Mouse (Mus musculus): ENCODE data around the gene Dlk1. TPM values are rescaled to one million over a fixed set of nuclear protein-coding genes. Genes with fewer than 3 reads are reported as not detected.

Gene Dlk1
- polyA plus RNA-seq, 1 experiment from 2014 or later = 51.1 TPM

GRCm38 (mm10) chr12:109436367-109436807, 16.2 kb upstream of the Dlk1 start:
- Histone ChIP-seq H3K9me3 (ENCODE audit: control insufficient read depth, low read length) (no peaks in the 10 kb centered on the region), H3K36me3 (ENCODE audit: control insufficient read depth, insufficient read depth, low read length) (no peaks in the 10 kb centered on the region), H3K27me3 (ENCODE audit: control insufficient read depth, insufficient read depth, low read length) (no peaks in the 10 kb centered on the region), H3K9ac (ENCODE audit: low read depth, low read length) (peak overlapping the region; percentile 32; the same call in 1 of the 2 replicates), H3K4me3 (ENCODE audit: low read length) (no peak overlapping the region), H3K4me2 (replicated peaks; ENCODE audit: low read depth, low read length) (peak overlapping the region; percentile 8; the same call in 1 of the 2 replicates), H3K27ac (ENCODE audit: low read depth, low read length) (peak overlapping the region; percentile 48; the same call in 1 of the 2 replicates), H3K4me1 (ENCODE audit: control insufficient read depth, insufficient read depth, low read length) (peaks cover 19% of the 10 kb centered on the region)
- 7% methylated on average over 10 of the region's 10 CpGs for WGBS
- peak; percentile 73; the same call in 1 of the 2 replicates for ATAC-seq (ENCODE audit: low FRiP score, low TSS enrichment)

DNA sequence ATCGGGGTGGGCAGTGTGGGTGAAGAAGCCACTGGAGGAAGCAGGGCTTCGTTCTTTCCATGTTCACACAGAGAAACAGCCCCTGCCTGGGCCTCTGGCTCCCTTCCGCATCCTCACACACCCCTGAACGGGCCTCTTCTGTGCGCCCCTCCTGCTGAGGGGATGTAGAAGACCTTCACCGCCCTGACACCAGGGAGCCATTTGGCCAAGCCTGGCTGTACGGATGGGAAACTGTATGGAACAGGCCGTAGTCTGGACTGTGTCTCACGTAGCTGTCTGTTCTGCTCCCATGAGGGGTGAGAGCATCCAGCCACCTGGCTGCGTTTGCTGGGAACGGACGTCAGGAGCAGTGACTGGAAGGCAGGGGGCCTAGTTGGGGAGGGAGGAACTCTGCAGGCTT, 15.8 kb upstream of the Dlk1 start:
- H3K27me3 ChIP-seq (ENCODE audit: control insufficient read depth, insufficient read depth, low read length) = no peaks in the 10 kb centered on the region
- H3K36me3 ChIP-seq (ENCODE audit: control insufficient read depth, insufficient read depth, low read length) = no peaks in the 10 kb centered on the region
- peak overlapping the region; percentile 32; the same call in 1 of the 2 replicates for H3K9ac ChIP-seq (ENCODE audit: low read depth, low read length)
- H3K4me2 ChIP-seq (replicated peaks; ENCODE audit: low read depth, low read length) = peak overlapping the region; percentile 8; the same call in 1 of the 2 replicates
- peak overlapping the region; percentile 48; the same call in 1 of the 2 replicates for H3K27ac ChIP-seq (ENCODE audit: low read depth, low read length)
- no peak overlapping the region for H3K4me3 ChIP-seq (ENCODE audit: low read length)
- no peaks in the 10 kb centered on the region for H3K9me3 ChIP-seq (ENCODE audit: control insufficient read depth, low read length)
- peak; percentile 22; the same call in 1 of the 2 replicates for ATAC-seq (ENCODE audit: low FRiP score, low TSS enrichment)
- peaks cover 19% of the 10 kb centered on the region for H3K4me1 ChIP-seq (ENCODE audit: control insufficient read depth, insufficient read depth, low read length)
- 18% methylated on average over 12 of the region's 12 CpGs for WGBS

DNA sequence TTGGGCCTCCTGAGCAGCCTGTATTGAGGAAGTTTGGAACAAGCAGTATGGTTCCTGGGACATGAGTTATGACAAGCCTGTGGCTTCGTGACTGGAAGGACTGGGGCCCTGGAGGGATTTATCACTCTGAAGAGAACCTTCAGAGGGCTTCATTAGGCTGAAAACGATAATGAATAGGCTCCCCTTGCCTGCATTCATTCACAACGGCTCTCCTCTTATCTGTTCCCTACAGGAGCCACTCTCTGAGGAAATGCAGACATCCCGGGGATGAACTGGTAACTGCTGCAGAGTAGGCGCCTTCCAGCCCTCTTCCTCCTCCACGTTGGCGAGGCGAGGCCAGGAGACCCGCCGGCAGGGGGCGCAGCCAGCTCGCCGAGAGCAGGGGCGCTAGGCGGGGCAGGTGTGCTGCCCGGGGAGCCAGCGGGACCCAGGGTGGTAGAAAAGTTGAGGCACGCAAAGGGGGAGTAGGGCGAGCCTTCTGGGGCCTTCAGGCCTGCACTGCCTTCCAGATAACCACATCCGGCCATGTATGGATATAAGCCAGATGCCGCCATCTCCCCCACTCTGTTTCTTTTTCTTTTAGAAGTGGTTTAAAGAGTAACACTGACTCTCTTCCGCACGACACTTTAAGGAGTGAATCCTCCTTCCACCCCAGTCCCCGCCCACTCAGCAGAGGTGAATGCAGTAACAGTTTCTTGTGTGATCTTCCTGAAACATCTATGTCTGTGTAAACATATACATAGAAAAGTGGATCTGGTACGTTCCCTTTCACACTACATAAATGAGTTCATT, 14.9 kb upstream of the Dlk1 start:
- peak overlapping the region; percentile 31 for H3K4me2 ChIP-seq (replicated peaks; ENCODE audit: low read depth, low read length)
- ATAC-seq (ENCODE audit: low FRiP score, low TSS enrichment) = peak; percentile 77
- H3K4me3 ChIP-seq (ENCODE audit: low read length) = peak overlapping the region; percentile 15; the same call in 1 of the 2 replicates
- H3K9me3 ChIP-seq (ENCODE audit: control insufficient read depth, low read length) = no peaks in the 10 kb centered on the region
- 7% methylated on average over 25 of the region's 25 CpGs for WGBS
- H3K36me3 ChIP-seq (ENCODE audit: control insufficient read depth, insufficient read depth, low read length) = no peaks in the 10 kb centered on the region
- no peaks in the 10 kb centered on the region for H3K27me3 ChIP-seq (ENCODE audit: control insufficient read depth, insufficient read depth, low read length)
- no peak overlapping the region for H3K9ac ChIP-seq (ENCODE audit: low read depth, low read length)
- H3K27ac ChIP-seq (ENCODE audit: low read depth, low read length) = no peak overlapping the region; the same call in 1 of the 2 replicates
- peaks cover 19% of the 10 kb centered on the region for H3K4me1 ChIP-seq (ENCODE audit: control insufficient read depth, insufficient read depth, low read length)

- H3K27me3 ChIP-seq (ENCODE audit: control insufficient read depth, insufficient read depth, low read length) = no peaks in the 10 kb centered on the region
- H3K9ac ChIP-seq (ENCODE audit: low read depth, low read length) = no peak overlapping the region
- H3K4me3 ChIP-seq (ENCODE audit: low read length) = no peak overlapping the region
- peaks cover 20% of the 10 kb centered on the region for H3K4me1 ChIP-seq (ENCODE audit: control insufficient read depth, insufficient read depth, low read length)
- H3K36me3 ChIP-seq (ENCODE audit: control insufficient read depth, insufficient read depth, low read length) = no peaks in the 10 kb centered on the region
- 82% methylated on average over 6 of the region's 6 CpGs for WGBS
- no peaks in the 10 kb centered on the region for H3K9me3 ChIP-seq (ENCODE audit: control insufficient read depth, low read length)
- no peak overlapping the region for H3K4me2 ChIP-seq (replicated peaks; ENCODE audit: low read depth, low read length)
- no peak for ATAC-seq (ENCODE audit: low FRiP score, low TSS enrichment)
- H3K27ac ChIP-seq (ENCODE audit: low read depth, low read length) = no peak overlapping the region
These were observed 14.2 kb upstream of the Dlk1 start for GRCm38 (mm10) chr12:109438383-109438782.

- Histone ChIP-seq H3K27me3 (ENCODE audit: control insufficient read depth, insufficient read depth, low read length) (no peaks in the 10 kb centered on the region), H3K4me3 (ENCODE audit: low read length) (no peak overlapping the region), H3K4me2 (replicated peaks; ENCODE audit: low read depth, low read length) (no peak overlapping the region), H3K9me3 (ENCODE audit: control insufficient read depth, low read length) (no peaks in the 10 kb centered on the region), H3K36me3 (ENCODE audit: control insufficient read depth, insufficient read depth, low read length) (no peaks in the 10 kb centered on the region), H3K27ac (ENCODE audit: low read depth, low read length) (no peak overlapping the region), H3K4me1 (ENCODE audit: control insufficient read depth, insufficient read depth, low read length) (peaks cover 23% of the 10 kb centered on the region), H3K9ac (ENCODE audit: low read depth, low read length) (no peak overlapping the region)
- no peak for ATAC-seq (ENCODE audit: low FRiP score, low TSS enrichment)
- WGBS = 61% methylated on average over 6 of the region's 6 CpGs
These were observed 12.6 kb upstream of the Dlk1 start for GRCm38 (mm10) chr12:109439974-109440373.

- H3K27ac ChIP-seq (ENCODE audit: low read depth, low read length) = no peak overlapping the region
- ATAC-seq (ENCODE audit: low FRiP score, low TSS enrichment) = no peak
- H3K4me3 ChIP-seq (ENCODE audit: low read length) = no peak overlapping the region
- no peak overlapping the region for H3K4me2 ChIP-seq (replicated peaks; ENCODE audit: low read depth, low read length)
- no peaks in the 10 kb centered on the region for H3K36me3 ChIP-seq (ENCODE audit: control insufficient read depth, insufficient read depth, low read length)
- 54% methylated on average over 6 of the region's 6 CpGs for WGBS
- H3K27me3 ChIP-seq (ENCODE audit: control insufficient read depth, insufficient read depth, low read length) = no peaks in the 10 kb centered on the region; the same call in 1 of the 2 replicates
- H3K9me3 ChIP-seq (ENCODE audit: control insufficient read depth, low read length) = no peaks in the 10 kb centered on the region
- peaks cover 29% of the 10 kb centered on the region for H3K4me1 ChIP-seq (ENCODE audit: control insufficient read depth, insufficient read depth, low read length)
- no peak overlapping the region for H3K9ac ChIP-seq (ENCODE audit: low read depth, low read length)
These were observed 11.3 kb upstream of the Dlk1 start for GRCm38 (mm10) chr12:109441366-109441765.

DNA sequence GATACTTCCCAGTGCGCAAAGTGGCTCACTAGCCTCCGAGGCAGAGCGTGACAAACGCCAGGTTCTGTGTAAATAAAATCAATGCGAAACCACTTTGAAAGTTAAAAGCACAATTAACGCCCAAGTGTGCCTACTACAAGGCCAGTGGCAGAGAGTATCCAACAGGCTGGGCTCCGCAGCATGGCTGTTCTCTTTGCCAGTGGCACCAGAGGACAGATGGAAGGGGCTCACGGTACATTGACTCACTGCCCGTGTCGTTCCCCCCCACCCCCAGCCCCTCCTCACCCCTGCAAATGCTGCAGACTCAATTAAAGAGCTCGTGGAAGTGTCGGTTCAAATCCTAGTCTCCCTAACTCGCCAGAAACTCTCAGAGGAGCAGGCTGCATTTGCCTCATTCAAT, 10.5 kb upstream of the Dlk1 start:
- ATAC-seq (ENCODE audit: low FRiP score, low TSS enrichment) = no peak
- Histone ChIP-seq H3K9ac (ENCODE audit: low read depth, low read length) (no peak overlapping the region), H3K4me1 (ENCODE audit: control insufficient read depth, insufficient read depth, low read length) (peaks cover 21% of the 10 kb centered on the region), H3K4me3 (ENCODE audit: low read length) (no peak overlapping the region), H3K4me2 (replicated peaks; ENCODE audit: low read depth, low read length) (no peak overlapping the region), H3K27me3 (ENCODE audit: control insufficient read depth, insufficient read depth, low read length) (no peaks in the 10 kb centered on the region; the same call in 1 of the 2 replicates), H3K9me3 (ENCODE audit: control insufficient read depth, low read length) (no peaks in the 10 kb centered on the region), H3K36me3 (ENCODE audit: control insufficient read depth, insufficient read depth, low read length) (no peaks in the 10 kb centered on the region), H3K27ac (ENCODE audit: low read depth, low read length) (no peak overlapping the region)
- WGBS = 37% methylated on average over 13 of the region's 13 CpGs

DNA sequence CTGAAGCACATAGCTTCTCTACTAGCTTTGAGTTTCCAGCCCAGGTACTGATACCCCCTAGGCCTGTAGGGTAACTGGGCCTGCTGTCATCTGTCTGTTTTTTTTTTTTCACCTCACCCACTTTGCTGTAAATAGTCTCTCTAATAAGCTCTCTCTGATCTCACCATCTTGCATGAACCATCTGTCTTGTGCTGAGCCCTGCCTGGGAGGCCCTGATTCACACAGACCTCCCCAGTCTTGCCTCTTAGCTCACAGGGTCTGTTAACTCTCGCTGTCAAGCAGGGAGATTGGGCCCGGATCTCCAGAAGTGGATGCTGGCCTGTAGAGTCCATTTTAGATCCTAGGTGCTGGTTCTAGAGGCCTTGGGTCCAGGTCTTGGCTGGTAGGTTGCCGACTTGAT, 9.3 kb upstream of the Dlk1 start:
- Histone ChIP-seq H3K9ac (ENCODE audit: low read depth, low read length) (no peak overlapping the region), H3K4me3 (ENCODE audit: low read length) (no peak overlapping the region), H3K4me1 (ENCODE audit: control insufficient read depth, insufficient read depth, low read length) (peaks cover 12% of the 10 kb centered on the region), H3K27me3 (ENCODE audit: control insufficient read depth, insufficient read depth, low read length) (no peaks in the 10 kb centered on the region; the same call in 1 of the 2 replicates), H3K36me3 (ENCODE audit: control insufficient read depth, insufficient read depth, low read length) (no peaks in the 10 kb centered on the region), H3K27ac (ENCODE audit: low read depth, low read length) (no peak overlapping the region), H3K4me2 (replicated peaks; ENCODE audit: low read depth, low read length) (no peak overlapping the region), H3K9me3 (ENCODE audit: control insufficient read depth, low read length) (no peaks in the 10 kb centered on the region)
- 73% methylated on average over 3 of the region's 3 CpGs for whole genome bisulfite sequencing
- no peak for ATAC-seq (ENCODE audit: low FRiP score, low TSS enrichment)

GRCm38 (mm10) chr12:109444999-109445398, 7.6 kb upstream of the Dlk1 start:
- no peak overlapping the region for H3K4me3 ChIP-seq (ENCODE audit: low read length)
- ATAC-seq (ENCODE audit: low FRiP score, low TSS enrichment) = no peak
- no peaks in the 10 kb centered on the region for H3K9me3 ChIP-seq (ENCODE audit: control insufficient read depth, low read length)
- WGBS = 47% methylated on average over 5 of the region's 5 CpGs
- H3K36me3 ChIP-seq (ENCODE audit: control insufficient read depth, insufficient read depth, low read length) = no peaks in the 10 kb centered on the region
- H3K4me1 ChIP-seq (ENCODE audit: control insufficient read depth, insufficient read depth, low read length) = peaks cover 22% of the 10 kb centered on the region
- H3K27me3 ChIP-seq (ENCODE audit: control insufficient read depth, insufficient read depth, low read length) = no peaks in the 10 kb centered on the region; the same call in 1 of the 2 replicates
- no peak overlapping the region for H3K4me2 ChIP-seq (replicated peaks; ENCODE audit: low read depth, low read length)
- no peak overlapping the region for H3K9ac ChIP-seq (ENCODE audit: low read depth, low read length)
- H3K27ac ChIP-seq (ENCODE audit: low read depth, low read length) = no peak overlapping the region
